Mouse (Mus musculus): ENCODE measurements at regions not wholly inside any gene's neighbourhood (a gene's known extent, or its start where the extent isn't known, plus 50 kb on each side); places are given as distances from the start of the nearest gene placed in this dataset.
A peak's percentile ranks its signal among the peaks of the same experiment; 100 is the strongest.

GRCm38 (mm10) chr15:93706366-93706930, 110.8 kb upstream of the Prickle1 start:
- no peak for DNase-seq (ENCODE audit: low spot score in 2 of 2)

GRCm38 (mm10) chr15:93705651-93706050, 110.0 kb upstream of the Prickle1 start:
- DNase-seq (ENCODE audit: low spot score in 2 of 2): no peak

- no peak for DNase-seq (ENCODE audit: low spot score in 2 of 2)
These were observed 109.4 kb upstream of the Prickle1 start for GRCm38 (mm10) chr15:93705109-93705508.

- DNase-seq (ENCODE audit: low spot score in 2 of 2): no peak
These were observed 105.3 kb upstream of the Prickle1 start for GRCm38 (mm10) chr15:93701017-93701416.

- peak in 1 of 2 experiments; percentile 43 for DNase-seq (ENCODE audit: low spot score in 2 of 2)
These were observed 104.3 kb upstream of the Prickle1 start for GRCm38 (mm10) chr15:93699971-93700370.

- DNase-seq (ENCODE audit: low spot score in 2 of 2): peak in 1 of 2 experiments; percentile 48
These were observed 102.6 kb upstream of the Prickle1 start for GRCm38 (mm10) chr15:93698182-93698822.

- no peak for DNase-seq (ENCODE audit: low spot score in 2 of 2)
These were observed 95.0 kb upstream of the Prickle1 start for GRCm38 (mm10) chr15:93690717-93691116.

GRCm38 (mm10) chr15:93690011-93690410, 94.3 kb upstream of the Prickle1 start:
- peak; percentile 67 to 82 for DNase-seq (ENCODE audit: low spot score in 2 of 2)

- no peak for DNase-seq (ENCODE audit: low spot score in 2 of 2)
These were observed 90.7 kb upstream of the Prickle1 start for GRCm38 (mm10) chr15:93686385-93686784.

- DNase-seq (ENCODE audit: low spot score in 2 of 2): no peak
These were observed 85.9 kb upstream of the Prickle1 start for GRCm38 (mm10) chr15:93681602-93682001.

GRCm38 (mm10) chr15:93675624-93676023, 79.9 kb upstream of the Prickle1 start:
- DNase-seq (ENCODE audit: low spot score in 2 of 2): no peak

GRCm38 (mm10) chr15:93673976-93674375, 78.3 kb upstream of the Prickle1 start:
- DNase-seq (ENCODE audit: low spot score in 2 of 2): no peak

- no peak for DNase-seq (ENCODE audit: low spot score in 2 of 2)
These were observed 68.2 kb upstream of the Prickle1 start for GRCm38 (mm10) chr15:93663876-93664275.

- no peak for DNase-seq (ENCODE audit: low spot score in 2 of 2)
These were observed 66.9 kb upstream of the Prickle1 start for GRCm38 (mm10) chr15:93662601-93663000.

- DNase-seq (ENCODE audit: low spot score in 2 of 2): no peak
These were observed 66.1 kb upstream of the Prickle1 start for GRCm38 (mm10) chr15:93661801-93662200.

GRCm38 (mm10) chr15:93660952-93661648, 65.4 kb upstream of the Prickle1 start:
- DNase-seq (ENCODE audit: low spot score in 2 of 2): no peak

GRCm38 (mm10) chr15:93657171-93657570, 61.5 kb upstream of the Prickle1 start:
- no peak for DNase-seq (ENCODE audit: low spot score in 2 of 2)

- peak in 1 of 2 experiments; percentile 45 for DNase-seq (ENCODE audit: low spot score in 2 of 2)
These were observed 61.0 kb upstream of the Prickle1 start for GRCm38 (mm10) chr15:93656713-93657112.

GRCm38 (mm10) chr15:93655743-93656142, 60.1 kb upstream of the Prickle1 start:
- DNase-seq (ENCODE audit: low spot score in 2 of 2): no peak

GRCm38 (mm10) chr15:93655243-93655642, 59.6 kb upstream of the Prickle1 start:
- no peak for DNase-seq (ENCODE audit: low spot score in 2 of 2)

- DNase-seq (ENCODE audit: low spot score in 2 of 2): no peak
These were observed 57.7 kb upstream of the Prickle1 start for GRCm38 (mm10) chr15:93653378-93653777.

- DNase-seq (ENCODE audit: low spot score in 2 of 2): no peak
These were observed 55.5 kb upstream of the Prickle1 start for GRCm38 (mm10) chr15:93650981-93651757.

Data from frontal cortex, postnatal 36 days (tissue).